Mouse (Mus musculus): ENCODE data around the gene Smurf1. TPM values are rescaled to one million over a fixed set of nuclear protein-coding genes. Genes with fewer than 3 reads are reported as not detected.
A peak's percentile ranks its signal among the peaks of the same experiment; 100 is the strongest.

Smurf1 gene
- polyA plus RNA-seq, 1 experiment from 2014 or later: 11.6 TPM

DNA sequence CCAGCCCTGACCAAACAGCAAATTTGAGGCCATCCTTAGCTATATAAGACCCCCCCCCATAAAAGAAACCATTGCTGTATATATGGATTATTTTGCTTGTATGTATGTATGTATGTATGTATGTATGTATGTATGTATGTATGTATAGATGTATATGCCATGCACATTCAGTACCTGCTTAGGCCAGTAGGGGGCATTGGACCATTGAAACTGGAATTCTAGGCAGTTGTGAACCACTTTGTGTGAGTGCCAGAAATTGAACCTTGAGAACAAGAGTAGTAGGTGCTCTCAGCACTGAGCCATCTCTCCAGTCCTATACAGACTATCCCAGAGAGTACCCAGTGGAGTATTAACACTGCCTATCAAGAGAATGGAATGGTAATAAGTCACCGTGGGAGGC, 93.9 kb downstream of the Smurf1 start:
- Histone ChIP-seq H3K4me3 (ENCODE audit: low read depth, low read length) (no peak overlapping the region), H3K36me3 (ENCODE audit: control insufficient read depth, insufficient read depth, low read length) (no peaks in the 10 kb centered on the region), H3K27me3 (ENCODE audit: control insufficient read depth, insufficient read depth, low read length) (no peaks in the 10 kb centered on the region), H3K4me1 (replicated peaks; ENCODE audit: control insufficient read depth, insufficient read depth) (no peaks in the 10 kb centered on the region), H3K4me2 (replicated peaks; ENCODE audit: low read depth) (no peak overlapping the region), H3K9ac (ENCODE audit: low read length) (no peak overlapping the region), H3K9me3 (ENCODE audit: control insufficient read depth, low read length) (no peaks in the 10 kb centered on the region), H3K27ac (replicated peaks) (no peak overlapping the region)
- DNase-seq (ENCODE audit: low spot score) (no peak), ATAC-seq (ENCODE audit: low FRiP score, low TSS enrichment) (no peak)
- WGBS: 87% methylated on average over 1 of the region's 1 CpGs
- no peak for TF ChIP-seq EP300 (optimal IDR thresholded peaks at IDR 0.05)
- TF ChIP-seq CTCF (IDR thresholded peaks at IDR 0.05; ENCODE audit: low read depth): peak; percentile 59

DNA sequence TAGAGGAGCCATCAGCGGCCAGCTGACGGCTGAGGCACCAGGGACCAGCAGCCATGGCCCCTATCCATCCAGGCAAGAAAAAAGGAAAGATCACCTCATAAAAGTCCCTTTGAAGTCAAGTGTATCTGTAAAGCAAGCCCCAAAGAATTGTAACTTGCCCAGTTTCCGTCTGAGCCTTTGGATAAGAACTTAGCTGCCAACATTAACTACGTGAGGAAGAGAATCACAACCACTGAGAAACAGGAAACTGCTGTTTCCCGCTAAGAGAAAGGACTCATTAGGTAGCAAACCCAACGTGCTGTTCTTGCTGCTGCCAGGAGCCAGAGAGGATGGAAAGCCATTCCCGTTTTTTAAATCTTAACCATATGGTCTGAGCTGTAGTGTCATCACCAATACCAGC, 94.9 kb downstream of the Smurf1 start:
- Histone ChIP-seq H3K4me1 (replicated peaks; ENCODE audit: control insufficient read depth, insufficient read depth) (no peaks in the 10 kb centered on the region), H3K27ac (replicated peaks) (no peak overlapping the region), H3K9ac (ENCODE audit: low read length) (no peak overlapping the region), H3K4me2 (replicated peaks; ENCODE audit: low read depth) (no peak overlapping the region), H3K36me3 (ENCODE audit: control insufficient read depth, insufficient read depth, low read length) (no peaks in the 10 kb centered on the region), H3K9me3 (ENCODE audit: control insufficient read depth, low read length) (no peaks in the 10 kb centered on the region), H3K4me3 (ENCODE audit: low read depth, low read length) (no peak overlapping the region), H3K27me3 (ENCODE audit: control insufficient read depth, insufficient read depth, low read length) (no peaks in the 10 kb centered on the region)
- no peak for DNase-seq (ENCODE audit: low spot score)
- ATAC-seq (ENCODE audit: low FRiP score, low TSS enrichment): no peak
- TF ChIP-seq EP300 (optimal IDR thresholded peaks at IDR 0.05): no peak
- TF ChIP-seq CTCF (IDR thresholded peaks at IDR 0.05; ENCODE audit: low read depth): no peak
- WGBS: 79% methylated on average over 7 of the region's 7 CpGs

DNA sequence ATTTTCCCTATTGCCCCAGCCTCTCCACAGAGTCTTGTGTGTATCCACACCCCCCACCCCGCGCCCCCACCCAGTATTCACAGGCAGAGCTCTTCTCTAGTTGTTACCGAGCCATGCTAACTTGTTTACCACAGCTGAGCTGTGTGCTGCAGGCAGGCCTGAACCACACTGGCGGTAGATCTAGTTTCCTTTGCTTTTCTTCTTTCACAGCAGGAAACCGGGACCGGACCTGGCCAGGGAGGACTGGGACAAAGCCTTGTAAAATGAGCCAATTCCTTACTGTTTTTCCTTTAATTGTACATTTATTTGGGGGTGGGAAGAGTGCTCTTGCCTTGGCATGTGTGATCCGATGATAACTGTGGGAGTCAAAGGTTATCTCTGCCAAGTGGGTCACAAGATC, 96.2 kb downstream of the Smurf1 start:
- Histone ChIP-seq H3K4me1 (replicated peaks; ENCODE audit: control insufficient read depth, insufficient read depth) (no peaks in the 10 kb centered on the region), H3K27me3 (ENCODE audit: control insufficient read depth, insufficient read depth, low read length) (no peaks in the 10 kb centered on the region), H3K4me3 (ENCODE audit: low read depth, low read length) (no peak overlapping the region), H3K9me3 (ENCODE audit: control insufficient read depth, low read length) (no peaks in the 10 kb centered on the region), H3K36me3 (ENCODE audit: control insufficient read depth, insufficient read depth, low read length) (no peaks in the 10 kb centered on the region), H3K4me2 (replicated peaks; ENCODE audit: low read depth) (no peak overlapping the region), H3K27ac (replicated peaks) (no peak overlapping the region), H3K9ac (ENCODE audit: low read length) (no peak overlapping the region)
- DNase-seq (ENCODE audit: low spot score): no peak
- TF ChIP-seq EP300 (optimal IDR thresholded peaks at IDR 0.05) (no peak), CTCF (IDR thresholded peaks at IDR 0.05; ENCODE audit: low read depth) (no peak)
- ATAC-seq (ENCODE audit: low FRiP score, low TSS enrichment): no peak
- 78% methylated on average over 7 of the region's 7 CpGs for WGBS

DNA sequence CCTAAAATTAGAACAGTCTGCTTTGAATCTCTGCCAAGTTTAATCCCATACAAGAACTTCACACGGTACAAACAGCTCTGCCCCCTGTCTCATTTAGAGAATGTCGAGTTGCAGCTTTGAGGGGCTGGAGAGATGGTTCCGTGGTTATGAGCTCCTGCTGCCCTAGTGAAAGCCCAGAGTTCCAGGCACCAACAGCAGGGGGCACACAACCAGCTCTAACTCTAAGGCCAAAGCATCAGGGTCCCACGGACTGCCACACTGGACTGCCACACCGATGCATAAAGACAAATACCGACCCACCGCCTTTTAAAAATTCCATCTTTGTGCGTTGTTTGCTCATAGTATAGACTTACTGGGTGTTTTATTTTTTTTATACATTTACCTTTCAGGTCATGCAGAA, 98.7 kb downstream of the Smurf1 start:
- TF ChIP-seq EP300 (optimal IDR thresholded peaks at IDR 0.05) (no peak), CTCF (IDR thresholded peaks at IDR 0.05; ENCODE audit: low read depth) (peak; percentile 60)
- Histone ChIP-seq H3K27me3 (ENCODE audit: control insufficient read depth, insufficient read depth, low read length) (no peaks in the 10 kb centered on the region), H3K36me3 (ENCODE audit: control insufficient read depth, insufficient read depth, low read length) (no peaks in the 10 kb centered on the region), H3K27ac (replicated peaks) (no peak overlapping the region), H3K4me3 (ENCODE audit: low read depth, low read length) (no peak overlapping the region), H3K9me3 (ENCODE audit: control insufficient read depth, low read length) (no peaks in the 10 kb centered on the region), H3K4me1 (replicated peaks; ENCODE audit: control insufficient read depth, insufficient read depth) (no peaks in the 10 kb centered on the region), H3K4me2 (replicated peaks; ENCODE audit: low read depth) (no peak overlapping the region), H3K9ac (ENCODE audit: low read length) (no peak overlapping the region)
- ATAC-seq (ENCODE audit: low FRiP score, low TSS enrichment) (no peak), DNase-seq (ENCODE audit: low spot score) (no peak)
- 57% methylated on average over 8 of the region's 8 CpGs for WGBS

DNA sequence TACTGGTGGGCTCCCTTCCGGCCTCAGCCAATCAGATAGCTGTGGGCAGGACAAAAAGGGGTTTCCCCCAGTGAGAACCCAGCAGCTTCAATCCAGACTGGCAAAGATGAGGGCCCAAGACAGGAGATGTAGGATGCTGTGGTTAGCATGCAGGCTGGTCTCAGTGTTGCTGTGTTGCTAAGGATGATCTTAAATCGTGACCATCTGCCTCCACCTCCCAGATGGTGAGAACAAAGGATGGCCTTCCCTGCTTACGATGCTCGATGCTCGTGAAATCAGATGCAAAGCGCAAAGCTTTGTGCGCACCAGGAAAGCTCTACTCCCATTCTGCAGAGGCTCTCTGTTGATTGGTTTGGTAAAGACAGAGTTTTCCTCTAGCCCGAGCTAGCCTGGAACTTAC, 104.7 kb downstream of the Smurf1 start:
- H3K36me3 ChIP-seq (ENCODE audit: control insufficient read depth, insufficient read depth, low read length): peaks cover 31% of the 10 kb centered on the region
- no peak overlapping the region for H3K4me2 ChIP-seq (replicated peaks; ENCODE audit: low read depth)
- 99% methylated on average over 8 of the region's 8 CpGs for WGBS
- H3K4me3 ChIP-seq (ENCODE audit: low read depth, low read length): no peak overlapping the region
- H3K9me3 ChIP-seq (ENCODE audit: control insufficient read depth, low read length): peaks cover 5% of the 10 kb centered on the region; the same call in 1 of the 2 replicates
- no peaks in the 10 kb centered on the region for H3K27me3 ChIP-seq (ENCODE audit: control insufficient read depth, insufficient read depth, low read length)
- no peak overlapping the region for H3K9ac ChIP-seq (ENCODE audit: low read length)
- TF ChIP-seq CTCF (IDR thresholded peaks at IDR 0.05; ENCODE audit: low read depth) (no peak), EP300 (optimal IDR thresholded peaks at IDR 0.05) (no peak)
- no peak for ATAC-seq (ENCODE audit: low FRiP score, low TSS enrichment)
- H3K27ac ChIP-seq (replicated peaks): no peak overlapping the region
- no peaks in the 10 kb centered on the region for H3K4me1 ChIP-seq (replicated peaks; ENCODE audit: control insufficient read depth, insufficient read depth)
- DNase-seq (ENCODE audit: low spot score): no peak

DNA sequence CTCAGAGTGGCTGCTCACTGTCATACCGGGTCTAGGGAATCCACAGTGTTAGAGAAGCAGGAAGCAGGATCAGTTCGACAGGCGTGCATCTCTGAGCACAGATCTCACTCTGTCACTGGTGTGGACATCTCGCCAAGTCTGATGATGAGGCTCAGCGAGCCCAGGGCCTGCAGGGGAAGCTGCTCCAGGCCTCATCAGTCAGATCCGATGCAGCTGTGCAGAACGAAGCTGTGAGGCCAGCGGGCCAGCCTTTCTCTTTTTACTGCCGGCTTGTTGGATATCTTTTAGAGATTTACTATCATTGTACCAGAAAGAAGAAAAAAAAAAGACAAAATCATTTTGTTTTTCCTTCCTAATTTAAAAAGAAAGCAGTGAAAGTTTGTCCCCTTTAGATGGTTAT, 106.4 kb downstream of the Smurf1 start:
- DNase-seq (ENCODE audit: low spot score) (no peak), ATAC-seq (ENCODE audit: low FRiP score, low TSS enrichment) (no peak)
- no peaks in the 10 kb centered on the region for H3K4me1 ChIP-seq (replicated peaks; ENCODE audit: control insufficient read depth, insufficient read depth)
- WGBS: 84% methylated on average over 9 of the region's 9 CpGs
- TF ChIP-seq EP300 (optimal IDR thresholded peaks at IDR 0.05) (no peak), CTCF (IDR thresholded peaks at IDR 0.05; ENCODE audit: low read depth) (no peak)
- H3K27ac ChIP-seq (replicated peaks): no peak overlapping the region
- no peak overlapping the region for H3K4me2 ChIP-seq (replicated peaks; ENCODE audit: low read depth)
- no peak overlapping the region for H3K9ac ChIP-seq (ENCODE audit: low read length)
- peaks cover 35% of the 10 kb centered on the region for H3K36me3 ChIP-seq (ENCODE audit: control insufficient read depth, insufficient read depth, low read length)
- no peaks in the 10 kb centered on the region for H3K27me3 ChIP-seq (ENCODE audit: control insufficient read depth, insufficient read depth, low read length)
- H3K9me3 ChIP-seq (ENCODE audit: control insufficient read depth, low read length): peaks cover 5% of the 10 kb centered on the region; the same call in 1 of the 2 replicates
- H3K4me3 ChIP-seq (ENCODE audit: low read depth, low read length): no peak overlapping the region
